In the genomic region with DNA sequence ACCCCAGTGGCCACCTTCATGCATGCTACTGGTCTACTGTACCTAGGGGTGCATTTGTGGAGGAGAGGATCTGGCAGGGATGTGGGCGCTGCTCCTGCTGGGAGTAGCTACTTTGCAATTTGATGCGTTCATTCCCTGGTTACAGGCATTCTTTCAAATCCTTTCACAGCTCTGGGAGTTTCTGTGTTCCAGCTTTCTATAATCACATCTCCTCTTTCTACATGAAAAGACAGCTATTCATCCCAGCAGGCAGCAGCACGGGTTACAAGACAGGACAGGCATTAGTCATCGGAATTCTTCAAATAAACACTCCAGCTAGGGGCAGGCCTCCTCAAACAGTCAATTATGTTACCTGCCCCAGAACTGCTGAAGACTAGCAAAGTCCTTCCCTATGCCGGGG, we compare ENCODE assay signal across 12 mouse cellular contexts. TPM values are rescaled to one million over a fixed set of nuclear protein-coding genes. Genes with fewer than 3 reads are reported as not detected.
DNase-seq lines count a peak whose midpoint lies in the region; ATAC-seq and TF ChIP-seq lines count a peak whose summit lies in the region.
"Had no signal": no experiment of that assay in that cellular context is flagged by ENCODE, and none has a peak within 500 bp of the region (broad histone marks: within the 10 kb centered on the region; RNA-seq: fewer than 3 reads in every experiment).

No protein-coding gene starts in this region.

- no peaks in the 10 kb centered on the region for H3K27me3 ChIP-seq in forebrain, embryonic 15.5 days
- H3K27me3 ChIP-seq in liver, embryonic 12.5 days (replicated peaks): no peaks in the 10 kb centered on the region
- H3K27me3 ChIP-seq: midbrain, embryonic 12.5 days had no signal

- peak overlapping the region; percentile 58 for H3K27ac ChIP-seq in left cerebral cortex, adult 2 months
- peak overlapping the region; percentile 34; the same call in 1 of the 2 replicates for H3K27ac ChIP-seq in forebrain, embryonic 15.5 days (replicated peaks)
- H3K27ac ChIP-seq in liver, embryonic 12.5 days: no peak overlapping the region
- H3K27ac ChIP-seq: midbrain, embryonic 12.5 days had no signal

- no peak for TF ChIP-seq CTCF in left cerebral cortex, adult 2 months (IDR thresholded peaks at IDR 0.05)

- no peaks in the 10 kb centered on the region for H3K9me3 ChIP-seq in forebrain, embryonic 15.5 days
- H3K9me3 ChIP-seq in liver, embryonic 12.5 days (replicated peaks): no peaks in the 10 kb centered on the region
- H3K9me3 ChIP-seq: midbrain, embryonic 12.5 days had no signal

- H3K4me2 ChIP-seq in forebrain, embryonic 15.5 days (replicated peaks): no peak overlapping the region
- no peak overlapping the region for H3K4me2 ChIP-seq in liver, embryonic 12.5 days
- H3K4me2 ChIP-seq: midbrain, embryonic 12.5 days had no signal

- intact Hi-C loops in left cerebral cortex, adult 2 months (cut with DNase I): no loop called here
- intact Hi-C loops in left cerebral cortex, postnatal 4 days (cut with DNase I): no loop called here

- no peak overlapping the region; the same call in 1 of the 2 replicates for H3K9ac ChIP-seq in forebrain, embryonic 15.5 days (replicated peaks)
- no peak overlapping the region for H3K9ac ChIP-seq in liver, embryonic 12.5 days
- H3K9ac ChIP-seq: midbrain, embryonic 12.5 days had no signal

- no peak overlapping the region for H3K4me3 ChIP-seq in left cerebral cortex, adult 2 months
- H3K4me3 ChIP-seq in forebrain, embryonic 15.5 days: no peak overlapping the region
- no peak overlapping the region for H3K4me3 ChIP-seq in liver, embryonic 12.5 days
- H3K4me3 ChIP-seq: midbrain, embryonic 12.5 days had no signal

- H3K4me1 ChIP-seq in forebrain, embryonic 15.5 days: peaks cover 26% of the 10 kb centered on the region
- H3K4me1 ChIP-seq in liver, embryonic 12.5 days: peaks cover 76% of the 10 kb centered on the region

- 18% methylated on average over 5 of the region's 5 CpGs for WGBS in forebrain, embryonic 15.5 days
- 75% methylated on average over 5 of the region's 5 CpGs for WGBS in liver, embryonic 12.5 days (ENCODE audit: insufficient replicate concordance)

- DNase-seq in frontal cortex, postnatal 36 days (ENCODE audit: low spot score in 2 of 2): peak; percentile 21 to 56
- DNase-seq in frontal cortex, postnatal 25 days (ENCODE audit: low spot score in 2 of 2): no peak
- peak in 1 of 2 experiments; percentile 29 for DNase-seq in left cerebral cortex, adult 2 months (ENCODE audit: extremely low spot score in 1 of 2, low spot score in 2 of 2)
- DNase-seq in left cerebral cortex, postnatal 4 days: no peak
- DNase-seq in MN1 (ENCODE audit: low spot score): peak; percentile 84
- no peak for DNase-seq in spleen, adult 18-20 months
- DNase-seq: cerebellum, adult 9-10 months; liver; thymus, postnatal 14 days had no signal

- ATAC-seq in forebrain, embryonic 15.5 days (replicated peaks): no peak
- ATAC-seq in liver, embryonic 12.5 days: no peak

- H3K36me3 ChIP-seq in forebrain, embryonic 15.5 days: peaks cover 16% of the 10 kb centered on the region
- peaks cover 76% of the 10 kb centered on the region for H3K36me3 ChIP-seq in liver, embryonic 12.5 days

RNA-seq across cellular contexts. Expression of gene Poldip3, which starts 6.3 kb away (rescaled TPM):
- total RNA-seq in left cerebral cortex, adult 2 months (2021): 10 to 100 TPM; 86.5 to 95.1 TPM
- total RNA-seq in left cerebral cortex, postnatal 4 days (2021): 10 to 100 TPM; 92.9 to 94.2 TPM
- 157 and 159 TPM in 2 replicates for polyA plus RNA-seq in forebrain, embryonic 15.5 days (2015; fragmentation: Nextera tagmentation; extraction: Ambion mirVana)
- polyA plus RNA-seq in liver, embryonic 12.5 days (2016; fragmentation: Nextera tagmentation; extraction: Ambion mirVana): 83.0 and 86.7 TPM in 2 replicates

RNA-seq across cellular contexts. Expression of gene Rrp7a, which starts 20.3 kb away (rescaled TPM):
- 100 to 1,000 TPM; 147 to 159 TPM for total RNA-seq in left cerebral cortex, adult 2 months (2021)
- 100 to 1,000 TPM; 125 to 127 TPM for total RNA-seq in left cerebral cortex, postnatal 4 days (2021)
- polyA plus RNA-seq in forebrain, embryonic 15.5 days (2015; fragmentation: Nextera tagmentation; extraction: Ambion mirVana): 72.4 and 72.9 TPM in 2 replicates
- polyA plus RNA-seq in liver, embryonic 12.5 days (2016; fragmentation: Nextera tagmentation; extraction: Ambion mirVana): 36.5 and 42.3 TPM in 2 replicates

RNA-seq across cellular contexts. Expression of gene Cyb5r3, which starts 29.5 kb away (rescaled TPM):
- 10 to 100 TPM; 58.4 to 63.1 TPM for total RNA-seq in left cerebral cortex, adult 2 months (2021)
- 100 to 1,000 TPM; 106 TPM for total RNA-seq in left cerebral cortex, postnatal 4 days (2021)
- 85.3 and 92.8 TPM in 2 replicates for polyA plus RNA-seq in forebrain, embryonic 15.5 days (2015; fragmentation: Nextera tagmentation; extraction: Ambion mirVana)
- polyA plus RNA-seq in liver, embryonic 12.5 days (2016; fragmentation: Nextera tagmentation; extraction: Ambion mirVana): 151 and 172 TPM in 2 replicates

RNA-seq across cellular contexts. Expression of gene Serhl, which starts 53.6 kb away (rescaled TPM):
- 10 to 100 TPM in 1 of 2 experiments, 1 to 10 TPM in 1; 9.0 to 10.2 TPM for total RNA-seq in left cerebral cortex, adult 2 months (2021)
- 1 to 10 TPM; 5.1 to 7.3 TPM for total RNA-seq in left cerebral cortex, postnatal 4 days (2021)
- polyA plus RNA-seq in forebrain, embryonic 15.5 days (2015; fragmentation: Nextera tagmentation; extraction: Ambion mirVana): 31.3 and 35.9 TPM in 2 replicates
- 24.5 and 28.0 TPM in 2 replicates for polyA plus RNA-seq in liver, embryonic 12.5 days (2016; fragmentation: Nextera tagmentation; extraction: Ambion mirVana)

Comparison
In these comparisons a context has a peak if more than half of its experiments do, and no peak if none do; other contexts are left out.
1. DNase-seq: peak in frontal cortex, postnatal 36 days (2 of 2) and MN1 (single experiment); none in frontal cortex, postnatal 25 days (0 of 2), left cerebral cortex, postnatal 4 days (single experiment) and spleen, adult 18-20 months (0 of 2).